Mouse (Mus musculus) stomach, embryonic 14.5 days (tissue): ENCODE data around the gene Mfsd10. TPM values are rescaled to one million over a fixed set of nuclear protein-coding genes. Genes with fewer than 3 reads are reported as not detected.

ENCODE experiments used
- ATAC-seq: fragments of 200-750 bp; cut with Nextera tagmentation; 2 replicates; pipeline ENCODE4 v1.8.0; 2017; ENCODE audit warnings: low read depth, moderate TSS enrichment; ENCODE audit not compliant: insufficient number of reproducible peaks, insufficient read depth, low FRiP score
- H3K27ac ChIP-seq: fragments of 300-500 bp; sonication (generic); 2 replicates; pipeline ENCODE4 v1.5.1; 2014; ENCODE audit warnings: mild to moderate bottlenecking, low read length, moderate library complexity, mixed read lengths
- H3K27me3 ChIP-seq: fragments of 300-500 bp; sonication (generic); 2 replicates; pipeline ENCODE4 v1.6.1; 2014; ENCODE audit warnings: low read length, control low read depth, mixed read lengths; ENCODE audit not compliant: control insufficient read depth, insufficient read depth
- H3K36me3 ChIP-seq: fragments of 300-500 bp; sonication (generic); 2 replicates; pipeline ENCODE4 v1.6.1; 2014; ENCODE audit warnings: mild to moderate bottlenecking, control low read depth, low read length, moderate library complexity, mixed read lengths; ENCODE audit not compliant: control insufficient read depth, insufficient read depth
- H3K4me1 ChIP-seq: fragments of 300-500 bp; sonication (generic); 2 replicates; pipeline ENCODE4 v1.6.1; 2014; ENCODE audit warnings: low read length, control low read depth, mixed read lengths; ENCODE audit not compliant: control insufficient read depth, insufficient read depth
- H3K4me2 ChIP-seq: fragments of 300-500 bp; sonication (generic); replicated peaks from 2 replicates; pipeline ENCODE4 v1.6.1; 2014; ENCODE audit warnings: low read depth, low read length, control low read depth
- H3K4me3 ChIP-seq: fragments of 300-500 bp; sonication (generic); 2 replicates; pipeline ENCODE4 v1.5.1; 2014; ENCODE audit warnings: low read depth, low read length, control low read depth
- H3K9ac ChIP-seq: fragments of 300-500 bp; sonication (generic); replicated peaks from 2 replicates; pipeline ENCODE4 v1.6.1; 2014; ENCODE audit warnings: low read depth, mild to moderate bottlenecking, control low read depth, low read length, moderate library complexity, mixed read lengths
- H3K9me3 ChIP-seq: fragments of 300-500 bp; sonication (generic); 2 replicates; pipeline ENCODE4 v1.6.1; 2016; ENCODE audit warnings: low read depth, low read length, control low read depth; ENCODE audit not compliant: control insufficient read depth
- WGBS: fragments of 180-500 bp; shearing (Covaris S2); extraction: QIAGEN DNeasy Blood & Tissue Kit; methylation state at CpG from one replicate; pipeline ENCODE4 v1.1.7; 2014; 5-methylcytosine and 5-hydroxymethylcytosine counted together
- polyA plus RNA-seq: library from polyadenylated mRNA; unstranded; fragments of >200 nt; fragmentation: Nextera tagmentation; extraction: Ambion mirVana; gene quantifications from 2 replicates; pipeline ENCODE4 v1.2.1, GENCODE M21; 2014

The Mfsd10 gene
- polyA plus RNA-seq, 1 experiment from 2014 or later: 140 TPM

DNA sequence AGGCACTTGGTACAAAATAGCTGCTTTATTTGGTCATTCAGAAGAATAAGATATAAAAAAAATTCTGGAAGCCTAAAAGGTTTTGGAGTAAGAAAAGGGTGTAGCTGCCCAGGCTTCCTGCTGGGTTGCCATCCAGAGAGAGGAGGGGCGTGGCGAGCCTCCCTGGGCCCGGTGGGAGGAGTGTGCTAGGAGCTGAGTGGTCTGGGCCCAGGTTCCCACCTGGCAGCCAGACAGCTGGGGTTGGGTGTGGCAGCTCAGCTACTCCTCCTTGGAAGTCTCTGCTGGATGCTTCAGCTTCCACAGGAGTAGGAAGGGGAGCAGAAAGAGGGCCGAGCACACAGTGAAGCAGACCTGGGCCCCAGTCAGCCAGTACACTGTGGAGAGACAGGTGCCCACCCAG is 3.4 kb downstream of the Mfsd10 start:
- Histone ChIP-seq H3K36me3 (peaks cover 57% of the 10 kb centered on the region), H3K27ac (no peak overlapping the region), H3K9me3 (no peaks in the 10 kb centered on the region), H3K4me2 (no peak overlapping the region), H3K4me3 (no peak overlapping the region), H3K27me3 (no peaks in the 10 kb centered on the region), H3K9ac (no peak overlapping the region), H3K4me1 (peaks cover 8% of the 10 kb centered on the region; the same call in 1 of the 2 replicates)
- 49% methylated on average over 4 of the region's 4 CpGs for WGBS
- no peak for ATAC-seq

DNA sequence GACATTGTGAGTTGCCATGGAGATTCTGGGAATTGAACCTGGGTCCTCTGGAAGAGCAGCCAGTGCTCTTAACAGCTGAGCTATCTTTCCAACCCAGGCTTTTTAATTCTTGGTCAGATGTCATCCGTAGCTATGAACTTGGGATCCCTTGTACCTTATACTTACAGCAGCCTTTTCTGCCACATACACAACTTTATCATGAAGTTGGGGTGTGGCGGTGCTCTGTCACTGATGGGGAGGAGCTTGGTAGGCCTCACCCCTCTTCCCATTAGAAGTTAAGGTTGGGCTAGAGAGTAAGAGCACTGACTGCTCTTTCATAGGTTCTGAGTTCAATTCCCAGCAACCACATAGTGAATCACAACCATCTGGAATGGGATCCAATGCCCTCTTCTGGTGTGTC is 4.0 kb downstream of the Mfsd10 start:
- H3K4me2 ChIP-seq: no peak overlapping the region
- no peak overlapping the region for H3K9ac ChIP-seq
- no peaks in the 10 kb centered on the region for H3K27me3 ChIP-seq
- ATAC-seq: no peak
- H3K4me3 ChIP-seq: no peak overlapping the region
- peaks cover 55% of the 10 kb centered on the region for H3K36me3 ChIP-seq
- 93% methylated on average over 2 of the region's 2 CpGs for WGBS
- no peak overlapping the region for H3K27ac ChIP-seq
- H3K9me3 ChIP-seq: no peaks in the 10 kb centered on the region
- H3K4me1 ChIP-seq: peaks cover 8% of the 10 kb centered on the region; the same call in 1 of the 2 replicates

- H3K4me1 ChIP-seq: no peaks in the 10 kb centered on the region
- no peak overlapping the region for H3K4me2 ChIP-seq
- H3K27me3 ChIP-seq: no peaks in the 10 kb centered on the region
- H3K36me3 ChIP-seq: peaks cover 57% of the 10 kb centered on the region
- no peaks in the 10 kb centered on the region for H3K9me3 ChIP-seq
- no peak overlapping the region for H3K9ac ChIP-seq
- H3K27ac ChIP-seq: no peak overlapping the region
- no peak overlapping the region for H3K4me3 ChIP-seq
- 90% methylated on average over 4 of the region's 4 CpGs for WGBS
- no peak for ATAC-seq
Measured at GRCm38 (mm10) chr5:34609966-34610365, 27.0 kb downstream of the Mfsd10 start.

DNA sequence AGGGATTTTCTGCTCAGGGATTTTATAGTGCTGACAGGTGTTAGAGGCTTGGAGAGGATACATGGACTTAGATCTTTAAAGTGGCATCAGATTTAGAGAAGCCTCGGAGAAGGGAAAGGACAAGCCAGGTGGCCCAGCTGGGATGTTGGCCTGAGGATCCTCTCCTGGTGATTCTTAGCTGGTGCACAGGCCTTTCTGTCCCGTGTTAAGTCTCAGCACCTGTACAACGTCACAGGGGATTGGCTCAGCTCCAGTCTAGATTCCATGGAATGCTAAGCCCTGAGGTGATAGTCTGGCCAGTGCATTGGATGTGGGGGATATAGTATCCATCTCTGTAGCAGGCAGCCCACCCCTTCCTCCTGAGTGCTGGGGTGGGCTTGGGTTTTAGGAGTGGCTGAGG is 28.8 kb downstream of the Mfsd10 start:
- Histone ChIP-seq H3K4me2 (no peak overlapping the region), H3K9ac (no peak overlapping the region), H3K9me3 (no peaks in the 10 kb centered on the region), H3K27me3 (no peaks in the 10 kb centered on the region), H3K4me3 (no peak overlapping the region), H3K4me1 (no peaks in the 10 kb centered on the region), H3K36me3 (peaks cover 46% of the 10 kb centered on the region), H3K27ac (no peak overlapping the region)
- WGBS: 45% methylated on average over 3 of the region's 3 CpGs
- no peak for ATAC-seq

- Histone ChIP-seq H3K4me1 (no peaks in the 10 kb centered on the region), H3K27me3 (no peaks in the 10 kb centered on the region), H3K27ac (no peak overlapping the region), H3K4me3 (no peak overlapping the region), H3K9me3 (no peaks in the 10 kb centered on the region), H3K4me2 (no peak overlapping the region), H3K9ac (no peak overlapping the region), H3K36me3 (peaks cover 46% of the 10 kb centered on the region)
- 83% methylated on average over 8 of the region's 8 CpGs for WGBS
- no peak for ATAC-seq
Measured at GRCm38 (mm10) chr5:34607100-34607880, 29.7 kb downstream of the Mfsd10 start.

DNA sequence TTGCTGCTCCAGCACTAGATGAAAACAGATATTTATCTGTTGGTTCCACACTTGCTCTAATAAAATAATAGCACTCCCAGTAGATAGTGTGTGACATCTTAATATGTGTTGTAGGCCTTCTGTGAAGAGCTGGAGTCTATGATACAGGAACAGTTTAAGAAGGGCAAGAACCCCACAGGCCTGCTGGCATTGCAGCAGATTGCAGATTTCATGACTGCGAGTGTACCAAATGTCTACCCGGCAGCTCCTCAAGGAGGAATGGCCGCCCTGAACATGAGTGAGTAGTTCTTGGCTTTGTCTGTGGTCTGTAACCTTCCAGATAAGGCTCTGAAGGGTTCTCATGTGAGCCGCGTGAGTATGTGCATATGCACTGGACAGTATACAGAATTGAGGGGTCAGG is 32.4 kb downstream of the Mfsd10 start:
- H3K27me3 ChIP-seq: no peaks in the 10 kb centered on the region
- no peak overlapping the region for H3K4me3 ChIP-seq
- H3K4me1 ChIP-seq: no peaks in the 10 kb centered on the region
- WGBS: 97% methylated on average over 5 of the region's 5 CpGs
- H3K36me3 ChIP-seq: peaks cover 37% of the 10 kb centered on the region
- no peak overlapping the region for H3K4me2 ChIP-seq
- H3K9me3 ChIP-seq: no peaks in the 10 kb centered on the region
- no peak for ATAC-seq
- no peak overlapping the region for H3K9ac ChIP-seq
- no peak overlapping the region for H3K27ac ChIP-seq

DNA sequence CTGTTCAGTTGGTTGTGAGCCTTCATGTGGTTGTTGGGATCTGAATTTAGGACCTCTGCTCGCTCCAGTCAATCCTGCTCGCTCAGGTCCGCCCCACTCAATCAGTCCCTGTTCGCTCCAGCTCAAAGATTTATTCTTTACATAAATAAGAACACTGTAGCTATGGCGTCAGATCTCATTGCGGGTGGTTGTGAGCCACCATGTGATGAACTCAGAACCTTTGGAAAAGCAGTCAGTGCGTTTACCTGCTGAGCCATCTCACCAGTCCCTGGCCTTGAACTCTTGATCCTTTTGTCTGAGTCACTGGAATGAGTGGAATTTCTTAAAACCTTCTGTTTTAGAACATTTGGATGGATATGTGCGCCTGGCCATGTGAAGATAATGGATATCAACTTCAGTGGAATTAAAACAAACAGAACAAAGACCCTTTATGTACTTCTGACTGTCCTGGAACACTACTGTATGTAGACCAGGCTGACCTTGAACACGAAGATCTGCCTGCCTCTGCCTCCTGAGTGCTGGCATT is 43.7 kb downstream of the Mfsd10 start:
- ATAC-seq: no peak
- WGBS: 94% methylated on average over 9 of the region's 9 CpGs
- Histone ChIP-seq H3K9me3 (no peaks in the 10 kb centered on the region), H3K4me3 (no peak overlapping the region), H3K4me1 (0 out of 2 replicates have a peak, but pooled peaks cover 9% of the 10 kb centered on the region), H3K27me3 (no peaks in the 10 kb centered on the region), H3K4me2 (no peak overlapping the region), H3K27ac (no peak overlapping the region), H3K36me3 (peaks cover 6% of the 10 kb centered on the region; the same call in 1 of the 2 replicates), H3K9ac (no peak overlapping the region)

DNA sequence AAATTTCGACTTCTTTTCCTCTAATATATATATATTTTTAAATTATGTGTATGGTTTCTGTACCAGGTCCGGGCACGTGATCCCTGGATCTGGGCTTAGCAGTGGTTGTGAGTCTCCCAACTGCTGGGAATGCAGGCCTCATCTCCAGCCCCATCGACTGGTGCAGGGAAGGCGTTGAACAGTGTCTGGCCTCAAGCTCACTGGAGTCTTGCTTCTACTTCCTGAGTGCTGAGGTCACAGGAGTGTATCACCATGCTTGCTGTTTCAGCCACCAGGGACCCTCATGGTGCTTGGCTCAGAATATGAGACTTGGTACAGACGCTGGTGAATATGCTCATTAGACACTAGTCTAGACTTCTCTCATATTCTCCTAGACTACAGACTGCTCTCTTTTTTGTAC is 44.3 kb downstream of the Mfsd10 start:
- ATAC-seq: no peak
- Histone ChIP-seq H3K4me3 (no peak overlapping the region), H3K36me3 (no peaks in the 10 kb centered on the region), H3K27ac (no peak overlapping the region), H3K4me1 (0 out of 2 replicates have a peak, but pooled peaks cover 9% of the 10 kb centered on the region), H3K9ac (no peak overlapping the region), H3K9me3 (no peaks in the 10 kb centered on the region), H3K27me3 (no peaks in the 10 kb centered on the region), H3K4me2 (no peak overlapping the region)
- 98% methylated on average over 6 of the region's 6 CpGs for WGBS
